Mouse (Mus musculus) kidney, adult 2 months (tissue): ENCODE data around the gene Scamp3. TPM values are rescaled to one million over a fixed set of nuclear protein-coding genes. Genes with fewer than 3 reads are reported as not detected.

Experiments used
- DNase-seq: peaks from one replicate; pipeline ENCODE4 v3.0.0; 2021
- H3K27ac ChIP-seq: fragments of 200-500 bp; 2 replicates; pipeline ENCODE4 v1.5.1; 2012; ENCODE audit warnings: low read depth, low read length, control low read depth, inconsistent platforms; ENCODE audit not compliant: insufficient read depth
- H3K27me3 ChIP-seq: fragments of 200-500 bp; replicated peaks from 2 replicates; pipeline ENCODE4 v1.6.1; 2012; ENCODE audit warnings: mild to moderate bottlenecking, moderate library complexity, low read length, inconsistent platforms; ENCODE audit not compliant: control insufficient read depth, insufficient read depth
- H3K36me3 ChIP-seq: fragments of 200-500 bp; 2 replicates; pipeline ENCODE4 v1.6.1; 2012; ENCODE audit warnings: mild to moderate bottlenecking, moderate library complexity, low read length, inconsistent platforms; ENCODE audit not compliant: control insufficient read depth, insufficient read depth
- H3K4me1 ChIP-seq: fragments of 200-500 bp; 2 replicates; pipeline ENCODE4 v1.6.1; 2011; ENCODE audit warnings: low read length; ENCODE audit not compliant: control insufficient read depth, insufficient read depth
- H3K4me3 ChIP-seq: fragments of 200-500 bp; 2 replicates; pipeline ENCODE4 v1.5.1; 2011; ENCODE audit warnings: mild to moderate bottlenecking, low read depth, low read length, control low read depth; ENCODE audit not compliant: insufficient read depth
- CTCF ChIP-seq: fragments of 200-500 bp; conservative IDR thresholded peaks from 2 replicates; pipeline ENCODE4 v1.5.1; 2011; ENCODE audit warnings: low read depth, mild to moderate bottlenecking, control low read depth, low read length, moderate library complexity, mixed read lengths; ENCODE audit not compliant: insufficient read depth, insufficient read length
- POLR2A ChIP-seq: fragments of 200-500 bp; IDR thresholded peaks from one replicate; pipeline ENCODE4 v1.6.1; 2011; ENCODE audit warnings: low read depth, low read length, control low read depth
- WGBS: fragments of 180-500 bp; shearing (Covaris S2); methylation state at CpG from one replicate; pipeline ENCODE4 v1.1.7; 2018; 5-methylcytosine and 5-hydroxymethylcytosine counted together
- polyA plus RNA-seq: library from polyadenylated mRNA; depleted of rRNA; stranded (reverse); fragments of >200 nt; gene quantifications from 2 replicates; pipeline ENCODE4 v1.2.3, GENCODE M21; 2012

Gene Scamp3
- polyA plus RNA-seq, 1 experiment, result 138 TPM

DNA sequence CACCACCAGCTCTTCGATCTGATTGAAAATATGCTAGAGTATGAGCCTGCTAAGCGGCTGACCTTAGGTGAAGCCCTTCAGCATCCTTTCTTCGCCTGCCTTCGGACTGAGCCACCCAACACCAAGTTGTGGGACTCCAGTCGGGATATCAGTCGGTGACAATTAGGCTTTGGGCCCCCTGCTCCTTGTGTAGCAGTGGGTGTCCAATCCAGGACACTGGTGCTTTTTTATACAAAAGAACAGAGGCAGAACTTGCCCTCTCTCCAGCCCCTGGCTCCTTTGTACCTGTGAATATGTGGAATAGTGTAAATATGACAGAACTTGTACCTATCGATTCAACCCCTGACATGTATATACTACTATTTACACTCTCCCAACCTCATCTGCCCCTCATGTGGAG is 852 bp upstream of the Scamp3 start:
- no peak for TF ChIP-seq CTCF
- no peak for TF ChIP-seq POLR2A
- peaks cover 4% of the 10 kb centered on the region for H3K36me3 ChIP-seq
- no peak for DNase-seq
- no peak overlapping the region for H3K27ac ChIP-seq
- no peaks in the 10 kb centered on the region for H3K27me3 ChIP-seq
- peaks cover 4% of the 10 kb centered on the region for H3K4me1 ChIP-seq
- no peak overlapping the region for H3K4me3 ChIP-seq
- 74% methylated on average over 7 of the region's 7 CpGs for WGBS

GRCm38 (mm10) chr3:89178107-89178385 is 773 bp downstream of the Scamp3 start:
- Histone ChIP-seq H3K27me3 (no peaks in the 10 kb centered on the region), H3K4me3 (peak overlapping the region; percentile 90), H3K27ac (peak overlapping the region; percentile 71; the same call in 1 of the 2 replicates), H3K4me1 (peaks cover 4% of the 10 kb centered on the region), H3K36me3 (peaks cover 2% of the 10 kb centered on the region)
- DNase-seq, result no peak
- TF ChIP-seq POLR2A (no peak), CTCF (no peak)
- 5% methylated on average over 6 of the region's 6 CpGs for WGBS

DNA sequence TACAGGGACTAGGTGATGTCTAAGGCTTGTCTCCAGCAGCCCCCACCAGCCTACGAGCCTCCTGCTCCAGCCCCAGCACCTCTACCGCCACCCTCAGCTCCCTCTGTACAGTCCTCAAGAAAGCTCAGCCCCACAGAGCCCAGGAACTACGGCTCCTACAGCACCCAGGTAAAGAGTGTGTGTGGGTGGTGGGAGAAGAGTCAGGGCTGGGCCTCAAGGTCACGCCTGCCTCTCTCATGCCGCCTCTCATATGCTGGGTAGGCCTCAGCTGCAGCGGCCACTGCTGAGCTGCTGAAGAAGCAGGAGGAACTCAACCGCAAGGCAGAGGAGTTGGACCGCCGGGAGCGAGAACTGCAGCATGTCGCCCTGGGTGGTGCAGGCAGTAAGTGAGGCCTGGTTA is 1.8 kb downstream of the Scamp3 start:
- H3K27ac ChIP-seq, result no peak overlapping the region
- TF ChIP-seq CTCF (no peak), POLR2A (no peak)
- no peaks in the 10 kb centered on the region for H3K27me3 ChIP-seq
- peaks cover 2% of the 10 kb centered on the region for H3K36me3 ChIP-seq
- no peak overlapping the region for H3K4me3 ChIP-seq
- DNase-seq, result no peak
- peaks cover 4% of the 10 kb centered on the region for H3K4me1 ChIP-seq
- WGBS, result 88% methylated on average over 11 of the region's 11 CpGs

DNA sequence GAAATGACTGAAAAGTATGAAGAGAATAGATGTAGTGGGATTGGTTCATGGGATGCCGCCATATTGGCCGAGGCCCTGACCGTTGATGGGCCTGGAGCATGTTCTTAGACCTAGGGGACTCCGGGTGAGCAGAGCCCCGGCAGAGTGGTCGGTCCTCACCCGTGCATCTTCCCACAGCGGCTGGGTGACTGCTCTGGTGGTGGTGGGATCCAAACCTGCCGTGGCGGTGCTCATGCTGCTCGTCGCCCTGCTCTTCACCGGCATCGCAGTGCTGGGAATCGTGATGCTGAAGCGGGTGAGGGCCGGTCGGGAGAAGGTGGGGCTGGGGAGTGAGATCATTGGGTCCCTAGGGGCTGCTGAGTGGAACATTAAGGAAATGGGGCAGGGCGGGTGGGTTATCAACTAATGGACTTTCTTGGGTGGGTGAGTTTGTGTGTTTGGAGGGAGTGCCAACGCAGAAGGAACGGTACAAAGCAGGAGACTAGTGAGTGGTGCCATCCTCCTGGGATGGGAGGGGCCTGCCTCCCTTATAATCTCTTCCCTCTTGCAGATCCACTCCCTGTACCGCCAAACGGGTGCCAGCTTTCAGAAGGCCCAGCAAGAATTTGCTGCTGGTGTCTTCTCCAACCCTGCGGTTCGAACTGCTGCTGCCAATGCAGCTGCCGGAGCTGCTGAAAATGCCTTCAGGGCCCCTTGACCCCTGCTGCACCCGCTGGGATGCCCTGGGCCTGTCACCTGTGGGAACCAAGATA is 4.7 kb downstream of the Scamp3 start:
- Histone ChIP-seq H3K27me3 (no peaks in the 10 kb centered on the region), H3K4me1 (peaks cover 4% of the 10 kb centered on the region), H3K36me3 (no peaks in the 10 kb centered on the region; the same call in 1 of the 2 replicates), H3K27ac (no peak overlapping the region), H3K4me3 (no peak overlapping the region)
- TF ChIP-seq CTCF (no peak), POLR2A (no peak)
- 92% methylated on average over 27 of the region's 27 CpGs for WGBS
- no peak for DNase-seq

DNA sequence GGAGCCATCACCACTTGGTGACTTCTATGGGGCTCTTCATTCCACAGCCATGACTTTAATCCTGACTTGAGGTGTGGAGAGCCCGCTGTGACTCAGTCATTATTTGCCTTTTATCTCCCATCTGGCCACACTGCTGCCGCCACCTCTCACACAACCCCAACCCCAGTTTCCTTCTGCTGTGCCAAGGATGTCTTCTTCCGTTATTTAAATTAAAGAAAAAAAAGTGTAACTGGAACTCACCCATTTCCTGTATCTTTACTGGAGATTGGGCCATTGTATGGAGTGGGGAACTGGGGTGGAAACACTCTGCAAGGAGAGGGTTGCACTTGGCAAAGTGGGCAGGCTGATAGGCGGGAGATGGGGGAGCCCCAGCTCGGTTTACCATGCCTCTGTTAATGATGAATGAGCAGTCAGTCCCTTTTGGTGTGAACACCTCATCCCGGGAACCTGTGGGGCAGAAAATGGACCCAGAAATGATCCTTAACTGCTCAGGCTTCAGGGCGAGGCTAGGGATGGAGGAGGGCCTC is 5.3 kb downstream of the Scamp3 start:
- DNase-seq, result no peak
- Histone ChIP-seq H3K4me3 (no peak overlapping the region), H3K36me3 (no peaks in the 10 kb centered on the region; the same call in 1 of the 2 replicates), H3K4me1 (peaks cover 4% of the 10 kb centered on the region), H3K27ac (no peak overlapping the region), H3K27me3 (no peaks in the 10 kb centered on the region)
- WGBS, result 40% methylated on average over 7 of the region's 7 CpGs
- TF ChIP-seq CTCF, result no peak

GRCm38 (mm10) chr3:89183058-89183958 is 6.0 kb downstream of the Scamp3 start, which contains the start of gene Fam189b:
Gene Fam189b, plus strand, starts transcription at chr3:89183143.
- WGBS, result 8% methylated on average over 39 of the region's 39 CpGs

DNA sequence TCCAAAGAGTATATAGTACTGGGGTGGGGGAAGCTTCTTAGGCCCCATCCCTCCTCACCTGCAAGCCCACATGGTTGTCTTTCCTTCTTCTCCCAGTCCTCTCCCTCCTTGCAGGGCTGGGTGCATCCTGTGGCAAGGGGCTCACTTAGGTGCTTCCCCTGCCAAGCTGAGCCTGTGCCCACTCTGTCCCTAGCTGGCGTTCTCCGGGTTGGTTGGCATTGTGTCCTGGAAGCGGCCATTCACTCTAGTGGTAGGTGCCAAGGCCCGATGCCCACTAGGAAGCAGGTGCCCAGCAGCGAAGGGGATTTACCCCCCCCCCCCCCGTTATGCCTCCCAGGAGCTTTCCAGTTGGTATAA is 6.7 kb downstream of the Scamp3 start:
- Histone ChIP-seq H3K27me3 (no peaks in the 10 kb centered on the region), H3K36me3 (no peaks in the 10 kb centered on the region; the same call in 1 of the 2 replicates), H3K4me3 (no peak overlapping the region), H3K4me1 (no peaks in the 10 kb centered on the region), H3K27ac (no peak overlapping the region)
- 68% methylated on average over 6 of the region's 6 CpGs for WGBS
- TF ChIP-seq POLR2A (no peak), CTCF (no peak)
- DNase-seq, result no peak

More at GRCm38 (mm10) chr3:89183058-89183958, 6.0 kb downstream of the Scamp3 start, which contains the start of gene Fam189b:
- Histone ChIP-seq H3K36me3 (no peaks in the 10 kb centered on the region; the same call in 1 of the 2 replicates), H3K4me3 (peak within 1 kb of the TSS; percentile 82), H3K27me3 (no peaks in the 10 kb centered on the region), H3K4me1 (peaks cover under 1% of the 10 kb centered on the region), H3K27ac (peak within 1 kb of the TSS; percentile 36; the same call in 1 of the 2 replicates)
- TF ChIP-seq POLR2A (peak; percentile 72), CTCF (no peak)
- DNase-seq, result peak; percentile 87
